Mouse (Mus musculus) fat pad, adult 2 months (tissue): ENCODE results near the gene Rab3gap2.

ENCODE experiments used
- DNase-seq: peaks from one replicate; pipeline ENCODE4 v3.0.0-alpha.2; 2011; ENCODE audit warnings: low read depth, low spot score; ENCODE audit errors: extremely low read depth

Gene Rab3gap2

GRCm38 (mm10) chr1:185203909-185204661 is at the start of gene Rab3gap2:
Gene Rab3gap2, plus strand, starts transcription at chr1:185204117.
- DNase-seq: no peak

GRCm38 (mm10) chr1:185173641-185174040 is 30.3 kb upstream of the Rab3gap2 start:
- no peak for DNase-seq

- no peak for DNase-seq
These were observed 26.1 kb upstream of the Rab3gap2 start for GRCm38 (mm10) chr1:185177860-185178259.

- DNase-seq: no peak
These were observed 20.2 kb upstream of the Rab3gap2 start for GRCm38 (mm10) chr1:185183591-185184330.

GRCm38 (mm10) chr1:185185556-185185955 is 18.4 kb upstream of the Rab3gap2 start:
- no peak for DNase-seq

GRCm38 (mm10) chr1:185187135-185187785 is 16.7 kb upstream of the Rab3gap2 start:
- no peak for DNase-seq

- no peak for DNase-seq
These were observed 14.0 kb upstream of the Rab3gap2 start for GRCm38 (mm10) chr1:185189901-185190300.

- no peak for DNase-seq
These were observed 11.8 kb upstream of the Rab3gap2 start for GRCm38 (mm10) chr1:185192087-185192486.

- DNase-seq: no peak
These were observed 10.4 kb upstream of the Rab3gap2 start for GRCm38 (mm10) chr1:185193509-185193908.

GRCm38 (mm10) chr1:185196323-185196722 is 7.6 kb upstream of the Rab3gap2 start:
- no peak for DNase-seq

- DNase-seq: no peak
These were observed 3.1 kb upstream of the Rab3gap2 start for GRCm38 (mm10) chr1:185200571-185201395.

GRCm38 (mm10) chr1:185201994-185202393 is 1.9 kb upstream of the Rab3gap2 start:
- DNase-seq: no peak

- DNase-seq: no peak
These were observed 565 bp upstream of the Rab3gap2 start for GRCm38 (mm10) chr1:185203196-185203908.

GRCm38 (mm10) chr1:185205090-185205489 is 1.2 kb downstream of the Rab3gap2 start:
- no peak for DNase-seq

- no peak for DNase-seq
These were observed 4.1 kb downstream of the Rab3gap2 start for GRCm38 (mm10) chr1:185207851-185208595.

- DNase-seq: no peak
These were observed 4.8 kb downstream of the Rab3gap2 start for GRCm38 (mm10) chr1:185208766-185209165.

- DNase-seq: no peak
These were observed 5.8 kb downstream of the Rab3gap2 start for GRCm38 (mm10) chr1:185209641-185210176.

- no peak for DNase-seq
These were observed 12.4 kb downstream of the Rab3gap2 start for GRCm38 (mm10) chr1:185216360-185216759.

GRCm38 (mm10) chr1:185216762-185217161 is 12.8 kb downstream of the Rab3gap2 start:
- DNase-seq: no peak
